Mouse (Mus musculus) hindbrain, embryonic 14.5 days (tissue): Measurements from ENCODE around the gene Cacna2d2. TPM values are rescaled to one million over a fixed set of nuclear protein-coding genes. Genes with fewer than 3 reads are reported as not detected.
"Not testable (repeated sequence)": the region's sequence is repeated elsewhere in the genome, so short reads cannot be mapped to it uniquely, and the experiment has no call there.

Experiments used
- ATAC-seq: fragments of 200-750 bp; cut with Nextera tagmentation; 2 replicates; pipeline ENCODE4 v1.8.0; 2017; ENCODE audit warnings: moderate number of reproducible peaks, mild to moderate bottlenecking, moderate TSS enrichment, moderate library complexity; ENCODE audit not compliant: low FRiP score
- DNase-seq: peaks from one replicate; pipeline ENCODE4 v3.0.0-alpha.2; 2015; ENCODE audit warnings: low spot score
- H3K27ac ChIP-seq: fragments of 300-500 bp; sonication (generic); 2 replicates; pipeline ENCODE4 v1.5.1; 2014; ENCODE audit warnings: mild to moderate bottlenecking, moderate library complexity
- H3K27me3 ChIP-seq: fragments of 300-500 bp; sonication (generic); 2 replicates; pipeline ENCODE4 v1.6.1; 2014; ENCODE audit warnings: mild to moderate bottlenecking, low read length, mixed read lengths; ENCODE audit not compliant: control insufficient read depth, insufficient read depth
- H3K36me3 ChIP-seq: fragments of 300-500 bp; sonication (generic); replicated peaks from 2 replicates; pipeline ENCODE4 v1.6.1; 2014; ENCODE audit not compliant: control insufficient read depth, insufficient read depth
- H3K4me1 ChIP-seq: fragments of 300-500 bp; sonication (generic); replicated peaks from 2 replicates; pipeline ENCODE4 v1.6.1; 2014; ENCODE audit warnings: antibody characterized with exemption, low read length, mixed read lengths; ENCODE audit not compliant: control insufficient read depth, insufficient read depth
- H3K4me2 ChIP-seq: fragments of 300-500 bp; sonication (generic); replicated peaks from 2 replicates; pipeline ENCODE4 v1.6.1; 2014; ENCODE audit warnings: mild to moderate bottlenecking, moderate library complexity
- H3K4me3 ChIP-seq: fragments of 300-500 bp; sonication (generic); replicated peaks from 2 replicates; pipeline ENCODE4 v1.5.1; 2014; ENCODE audit warnings: mild to moderate bottlenecking, low read length
- H3K9ac ChIP-seq: fragments of 300-500 bp; sonication (generic); 2 replicates; pipeline ENCODE4 v1.6.1; 2014
- H3K9me3 ChIP-seq: fragments of 300-500 bp; sonication (generic); 2 replicates; pipeline ENCODE4 v1.6.1; 2016; ENCODE audit warnings: low read length; ENCODE audit not compliant: control insufficient read depth
- WGBS: fragments of 180-500 bp; shearing (Covaris S2); extraction: QIAGEN DNeasy Blood & Tissue Kit; methylation state at CpG from one replicate; pipeline ENCODE4 v1.1.7; 2014; 5-methylcytosine and 5-hydroxymethylcytosine counted together
- polyA plus RNA-seq: library from polyadenylated mRNA; unstranded; fragments of >200 nt; fragmentation: Nextera tagmentation; extraction: Ambion mirVana; gene quantifications from 2 replicates; pipeline ENCODE4 v1.2.1, GENCODE M21; 2014

Cacna2d2 gene
- polyA plus RNA-seq, 1 experiment from 2014 or later, result 7.7 TPM

DNA sequence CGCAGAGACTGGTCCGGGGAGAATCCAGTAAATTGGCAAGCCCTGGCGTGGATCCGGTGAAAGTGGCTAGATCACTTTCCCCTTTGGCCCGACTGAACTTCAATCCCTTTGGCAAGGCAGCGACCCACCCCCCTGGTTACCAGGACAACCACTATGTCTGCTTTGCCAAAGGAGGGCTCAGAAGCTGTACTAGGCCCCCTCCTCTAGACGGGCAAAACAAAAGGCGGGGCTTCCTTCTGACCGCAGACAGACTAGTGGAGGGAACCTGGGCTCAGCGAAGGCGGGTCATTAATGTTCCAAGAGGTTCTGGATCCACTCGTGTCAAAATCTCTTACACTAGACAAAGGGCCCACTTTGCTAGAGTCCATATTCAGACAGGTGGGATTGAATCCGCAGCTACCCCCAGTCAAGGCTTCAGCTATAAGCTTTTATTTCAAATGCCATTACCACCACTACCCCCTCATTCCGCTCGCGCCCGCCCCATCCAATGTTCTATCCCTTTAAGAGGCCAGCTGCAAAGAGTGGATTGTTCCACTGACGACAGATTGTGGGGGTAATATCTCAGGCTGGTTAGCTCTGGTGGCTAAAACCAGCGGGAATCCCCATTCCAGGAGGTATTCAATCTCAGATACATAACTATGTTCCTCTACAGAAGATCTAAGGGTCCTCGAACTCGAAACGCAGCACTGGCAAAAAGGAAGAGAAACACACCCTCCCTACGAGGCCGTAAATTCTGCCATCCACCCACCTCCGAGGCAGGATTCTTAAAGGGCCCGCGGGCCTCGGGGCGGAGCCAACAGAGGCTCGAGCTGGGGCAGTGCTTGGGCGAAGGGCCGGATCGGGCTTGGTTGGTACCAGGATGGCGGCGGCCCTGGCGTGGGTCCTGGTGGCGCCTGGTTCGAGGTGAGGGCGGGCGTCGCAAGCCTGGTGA is 169.2 kb downstream of the Cacna2d2 start:
- Histone ChIP-seq H3K27ac (peak overlapping the region; percentile 73), H3K4me2 (peak overlapping the region; percentile 83), H3K9ac (peak overlapping the region; percentile 87), H3K27me3 (no peaks in the 10 kb centered on the region), H3K4me3 (peak overlapping the region; percentile 82), H3K36me3 (peaks cover 53% of the 10 kb centered on the region), H3K9me3 (no peaks in the 10 kb centered on the region), H3K4me1 (peaks cover 38% of the 10 kb centered on the region)
- DNase-seq (peak; percentile 88), ATAC-seq (peak; percentile 86)
- under 1% methylated on average over 41 of the region's 41 CpGs for WGBS

GRCm38 (mm10) chr9:107569270-107569669 is 169.9 kb downstream of the Cacna2d2 start:
- no peaks in the 10 kb centered on the region for H3K27me3 ChIP-seq
- peak overlapping the region; percentile 87 for H3K9ac ChIP-seq
- H3K4me3 ChIP-seq, result peak overlapping the region; percentile 82
- H3K36me3 ChIP-seq, result peaks cover 56% of the 10 kb centered on the region
- H3K9me3 ChIP-seq, result no peaks in the 10 kb centered on the region
- peaks cover 33% of the 10 kb centered on the region for H3K4me1 ChIP-seq
- WGBS, result 0% methylated on average over 23 of the region's 23 CpGs
- H3K27ac ChIP-seq, result peak overlapping the region; percentile 73
- ATAC-seq (peak; percentile 28), DNase-seq (no peak)
- peak overlapping the region; percentile 83 for H3K4me2 ChIP-seq

DNA sequence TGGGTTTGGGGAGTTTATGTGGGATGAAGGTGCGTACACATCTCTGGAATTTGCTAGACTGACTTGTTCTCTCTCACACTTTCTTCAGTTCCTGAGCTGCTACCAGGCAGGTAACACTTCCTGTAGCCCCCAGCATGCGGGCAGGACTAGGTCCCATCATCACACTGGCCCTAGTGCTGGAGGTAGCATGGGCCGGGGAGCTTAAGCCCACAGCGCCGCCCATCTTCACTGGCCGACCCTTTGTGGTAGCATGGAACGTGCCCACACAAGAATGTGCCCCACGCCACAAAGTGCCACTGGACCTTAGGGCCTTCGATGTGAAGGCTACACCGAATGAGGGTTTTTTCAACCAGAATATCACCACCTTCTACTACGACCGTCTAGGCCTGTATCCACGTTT is 170.6 kb downstream of the Cacna2d2 start:
- H3K9ac ChIP-seq, result peak overlapping the region; percentile 87
- 52% methylated on average over 13 of the region's 13 CpGs for WGBS
- no peak for ATAC-seq
- peak overlapping the region; percentile 73 for H3K27ac ChIP-seq
- peak overlapping the region; percentile 82 for H3K4me3 ChIP-seq
- H3K36me3 ChIP-seq, result peaks cover 61% of the 10 kb centered on the region
- no peaks in the 10 kb centered on the region for H3K27me3 ChIP-seq
- DNase-seq, result no peak
- peak overlapping the region; percentile 83 for H3K4me2 ChIP-seq
- H3K4me1 ChIP-seq, result peaks cover 33% of the 10 kb centered on the region
- no peaks in the 10 kb centered on the region for H3K9me3 ChIP-seq

GRCm38 (mm10) chr9:107570845-107571244 is 171.4 kb downstream of the Cacna2d2 start:
- Histone ChIP-seq H3K9ac (peak overlapping the region; percentile 87; the same call in 1 of the 2 replicates), H3K4me3 (peak overlapping the region; percentile 82; the same call in 1 of the 2 replicates), H3K36me3 (peaks cover 52% of the 10 kb centered on the region), H3K4me2 (peak overlapping the region; percentile 83), H3K9me3 (no peaks in the 10 kb centered on the region), H3K27ac (no peak overlapping the region), H3K27me3 (no peaks in the 10 kb centered on the region), H3K4me1 (peaks cover 33% of the 10 kb centered on the region)
- WGBS, result 94% methylated on average over 21 of the region's 21 CpGs
- ATAC-seq (no peak), DNase-seq (no peak)

- WGBS, result 95% methylated on average over 22 of the region's 22 CpGs
- Histone ChIP-seq H3K27ac (no peak overlapping the region), H3K27me3 (no peaks in the 10 kb centered on the region), H3K4me3 (no peak overlapping the region), H3K4me1 (peaks cover 33% of the 10 kb centered on the region), H3K9me3 (no peaks in the 10 kb centered on the region), H3K9ac (no peak overlapping the region), H3K36me3 (peaks cover 44% of the 10 kb centered on the region), H3K4me2 (peak overlapping the region; percentile 83; the same call in 1 of the 2 replicates)
- ATAC-seq (no peak), DNase-seq (no peak)
These were observed 172.3 kb downstream of the Cacna2d2 start for GRCm38 (mm10) chr9:107571534-107572326.

DNA sequence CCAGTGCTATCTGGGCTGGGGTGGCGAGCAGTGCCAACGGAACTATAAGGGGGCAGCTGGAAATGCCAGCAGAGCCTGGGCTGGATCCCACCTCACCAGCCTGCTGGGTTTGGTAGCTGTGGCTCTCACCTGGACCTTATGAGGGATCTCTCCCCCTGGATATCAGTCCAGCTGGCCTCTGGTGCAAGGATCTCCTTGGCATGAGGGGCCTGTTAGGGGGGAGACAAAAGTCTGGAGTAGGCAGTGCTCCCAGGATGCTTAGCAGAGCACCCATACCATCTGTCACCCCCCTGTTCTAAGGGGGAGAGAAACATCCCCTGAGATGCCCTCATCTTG is 172.9 kb downstream of the Cacna2d2 start:
- H3K27me3 ChIP-seq, result no peaks in the 10 kb centered on the region
- ATAC-seq, result no peak
- H3K4me2 ChIP-seq, result no peak overlapping the region
- no peaks in the 10 kb centered on the region for H3K9me3 ChIP-seq
- peaks cover 32% of the 10 kb centered on the region for H3K4me1 ChIP-seq
- no peak overlapping the region for H3K27ac ChIP-seq
- no peak overlapping the region for H3K9ac ChIP-seq
- peaks cover 44% of the 10 kb centered on the region for H3K36me3 ChIP-seq
- H3K4me3 ChIP-seq, result no peak overlapping the region
- DNase-seq, result no peak
- 98% methylated on average over 2 of the region's 2 CpGs for WGBS

GRCm38 (mm10) chr9:107573774-107574173 is 174.4 kb downstream of the Cacna2d2 start:
- WGBS, result 79% methylated on average over 6 of the region's 6 CpGs
- Histone ChIP-seq H3K4me1 (peaks cover 22% of the 10 kb centered on the region), H3K36me3 (peaks cover 44% of the 10 kb centered on the region)
- ATAC-seq, H3K4me3 ChIP-seq, H3K27me3 ChIP-seq, H3K9me3 ChIP-seq, DNase-seq, H3K27ac ChIP-seq, H3K9ac ChIP-seq, H3K4me2 ChIP-seq: not testable (repeated sequence)

DNA sequence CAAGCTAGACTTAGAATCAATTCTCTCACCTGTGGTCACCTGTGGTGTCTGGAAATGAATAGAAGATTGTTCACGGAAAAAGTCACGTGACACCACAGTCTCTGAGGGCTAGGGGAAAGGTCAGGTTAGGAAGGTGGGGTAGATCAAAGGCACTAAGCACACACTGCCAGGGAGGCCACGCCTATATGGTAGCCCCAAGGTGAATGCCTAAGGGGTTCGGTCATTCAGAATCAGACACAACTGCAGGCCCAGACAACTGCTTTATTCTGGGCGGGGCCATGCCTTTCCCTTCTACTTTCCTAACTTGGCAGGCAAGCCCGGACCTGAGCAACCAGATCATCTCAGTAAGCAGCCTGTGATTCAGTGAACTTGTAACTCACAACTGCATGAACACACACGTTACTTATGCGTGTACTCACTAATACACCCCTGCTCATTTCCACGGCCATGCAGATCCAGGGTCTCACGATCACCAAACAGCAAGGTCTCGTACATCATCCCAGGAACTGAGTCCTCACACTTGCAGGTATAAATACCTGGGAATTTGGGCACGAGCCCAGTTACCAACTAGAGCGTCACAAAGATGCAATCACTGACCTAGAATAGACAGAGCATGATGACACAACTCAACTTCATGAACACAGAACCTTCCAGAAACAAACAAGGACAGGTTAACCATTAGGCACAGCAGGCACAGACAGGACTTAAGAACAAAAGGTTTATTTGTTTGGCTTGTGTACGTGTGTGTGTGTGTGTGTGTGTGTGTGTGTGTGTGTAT is 176.4 kb downstream of the Cacna2d2 start:
- Histone ChIP-seq H3K4me3 (no peak overlapping the region), H3K36me3 (peaks cover 39% of the 10 kb centered on the region), H3K9ac (no peak overlapping the region), H3K4me1 (peaks cover 19% of the 10 kb centered on the region), H3K27me3 (no peaks in the 10 kb centered on the region), H3K9me3 (no peaks in the 10 kb centered on the region), H3K4me2 (no peak overlapping the region), H3K27ac (no peak overlapping the region)
- DNase-seq, result no peak
- 89% methylated on average over 14 of the region's 14 CpGs for WGBS
- no peak for ATAC-seq
